Mouse (Mus musculus) embryonic facial prominence, embryonic 12.5 days (tissue): ENCODE results near the gene Vmn1r115. TPM values are rescaled to one million over a fixed set of nuclear protein-coding genes. Genes with fewer than 3 reads are reported as not detected.
"Not testable (repeated sequence)": the region's sequence is repeated elsewhere in the genome, so short reads cannot be mapped to it uniquely, and the experiment has no call there.

ENCODE experiments used
- ATAC-seq: fragments of 200-750 bp; cut with Nextera tagmentation; 2 replicates; pipeline ENCODE4 v1.8.0; 2017; ENCODE audit not compliant: insufficient number of reproducible peaks, insufficient read depth, low FRiP score, low TSS enrichment
- H3K27ac ChIP-seq: fragments of 300-500 bp; sonication (generic); 2 replicates; pipeline ENCODE4 v1.5.1; 2016; ENCODE audit warnings: mild to moderate bottlenecking
- H3K27me3 ChIP-seq: fragments of 300-500 bp; sonication (generic); 2 replicates; pipeline ENCODE4 v1.6.1; 2016; ENCODE audit warnings: mild to moderate bottlenecking, moderate library complexity
- H3K36me3 ChIP-seq: fragments of 300-500 bp; sonication (generic); 2 replicates; pipeline ENCODE4 v1.6.1; 2016; ENCODE audit warnings: mild to moderate bottlenecking
- H3K4me1 ChIP-seq: fragments of 300-500 bp; sonication (generic); 2 replicates; pipeline ENCODE4 v1.6.1; 2016
- H3K4me2 ChIP-seq: fragments of 300-500 bp; sonication (generic); replicated peaks from 2 replicates; pipeline ENCODE4 v1.6.1; 2016; ENCODE audit warnings: mild to moderate bottlenecking, moderate library complexity
- H3K4me3 ChIP-seq: fragments of 300-500 bp; sonication (generic); 2 replicates; pipeline ENCODE4 v1.5.1; 2016; ENCODE audit warnings: mild to moderate bottlenecking
- H3K9ac ChIP-seq: fragments of 300-500 bp; sonication (generic); 2 replicates; pipeline ENCODE4 v1.6.1; 2016; ENCODE audit warnings: mild to moderate bottlenecking, moderate library complexity
- H3K9me3 ChIP-seq: fragments of 300-500 bp; sonication (generic); 2 replicates; pipeline ENCODE4 v1.6.1; 2016; ENCODE audit warnings: mild to moderate bottlenecking, moderate library complexity
- WGBS: fragments of 180-500 bp; shearing (Covaris S2); methylation state at CpG from one replicate; pipeline ENCODE4 v1.1.7; 2016; 5-methylcytosine and 5-hydroxymethylcytosine counted together
- polyA plus RNA-seq: library from polyadenylated mRNA; unstranded; fragments of >200 nt; fragmentation: Nextera tagmentation; extraction: Ambion mirVana; gene quantifications from 2 replicates; pipeline ENCODE4 v1.2.1, GENCODE M21; 2016

Vmn1r115 gene
- polyA plus RNA-seq: not detected in 2 replicates

GRCm38 (mm10) chr7:20844885-20845284 is at the start of gene Vmn1r115:
Vmn1r115 (minus strand) TSS chr7:20844985.
- H3K36me3 ChIP-seq, ATAC-seq, H3K27ac ChIP-seq, H3K27me3 ChIP-seq, H3K4me3 ChIP-seq, H3K9ac ChIP-seq, H3K9me3 ChIP-seq, H3K4me2 ChIP-seq, H3K4me1 ChIP-seq: not testable (repeated sequence)
- 86% methylated on average over 1 of the region's 3 CpGs for WGBS

DNA sequence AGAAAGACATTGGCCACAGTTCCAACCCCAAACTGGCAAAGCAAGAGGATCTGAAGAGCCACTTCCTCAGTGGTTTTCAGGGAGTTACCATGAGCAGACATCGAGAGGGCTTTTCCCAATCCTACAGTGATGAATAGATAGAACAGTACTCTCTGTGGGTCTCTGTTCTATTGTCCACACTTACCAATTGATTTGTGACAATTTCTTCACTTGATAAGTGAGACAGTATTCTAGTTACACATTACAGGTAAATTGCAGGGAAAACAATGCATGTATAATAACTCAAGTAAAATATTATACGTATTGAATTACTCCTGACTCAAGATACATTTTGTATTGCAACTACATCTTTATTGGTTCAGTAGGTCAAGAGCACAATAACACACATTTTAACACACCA is 39.2 kb upstream of the Vmn1r115 start, which contains the start of gene Vmn1r117:
Vmn1r117 (minus strand) TSS at position 101 of the 400 bp plus-strand sequence.
- not testable (repeated sequence) for H3K4me3 ChIP-seq, ATAC-seq, H3K36me3 ChIP-seq, H3K4me1 ChIP-seq, H3K27ac ChIP-seq, H3K27me3 ChIP-seq, H3K4me2 ChIP-seq, H3K9ac ChIP-seq, H3K9me3 ChIP-seq
- WGBS: no CpG with 5 or more reads among the region's 2 CpGs

DNA sequence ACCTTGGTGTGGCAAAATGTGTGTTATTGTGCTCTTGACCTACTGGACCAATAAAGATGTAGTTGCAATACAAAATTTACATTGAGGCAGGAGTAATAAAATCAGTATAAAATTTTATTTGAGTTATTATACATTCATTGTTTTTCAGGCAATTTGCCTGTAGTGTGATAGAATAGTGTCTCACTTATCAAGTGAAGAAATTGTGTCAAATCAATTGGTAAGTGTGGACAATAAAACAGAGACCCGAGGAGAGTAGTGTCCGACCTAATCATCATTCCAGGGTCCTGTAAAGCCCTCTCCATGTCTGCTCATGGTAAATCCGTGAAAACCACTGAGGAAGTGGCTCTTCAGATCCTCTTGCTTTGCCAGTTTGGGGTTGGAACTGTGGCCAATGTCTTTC is 27.2 kb upstream of the Vmn1r115 start, which contains the start of gene Vmn1r116:
Vmn1r116 (plus strand) TSS at position 301 of the 400 bp plus-strand sequence.
- H3K4me2 ChIP-seq, ATAC-seq, H3K27me3 ChIP-seq, H3K4me1 ChIP-seq, H3K36me3 ChIP-seq, H3K9ac ChIP-seq, H3K4me3 ChIP-seq, H3K27ac ChIP-seq, H3K9me3 ChIP-seq: not testable (repeated sequence)
- 57% methylated on average over 3 of the region's 3 CpGs for WGBS

GRCm38 (mm10) chr7:20812086-20812485 is 32.7 kb downstream of the Vmn1r115 start, which contains the start of gene Vmn1r114:
Vmn1r114 (minus strand) TSS chr7:20812186.
- H3K27ac ChIP-seq, H3K4me3 ChIP-seq, H3K4me2 ChIP-seq, H3K9ac ChIP-seq, H3K27me3 ChIP-seq, H3K4me1 ChIP-seq, H3K36me3 ChIP-seq, ATAC-seq, H3K9me3 ChIP-seq: not testable (repeated sequence)
- WGBS: no CpG with 5 or more reads among the region's 5 CpGs

Other genes with a start within 250 kb of the Vmn1r115 start
- gene Gm4513, start 246.0 kb downstream of the Vmn1r115 start, polyA plus RNA-seq: not detected in 2 replicates
- not detected in 2 replicates for gene Vmn1r107, start 176.1 kb downstream of the Vmn1r115 start, polyA plus RNA-seq
- not detected in 2 replicates for gene Vmn1r111, start 141.8 kb downstream of the Vmn1r115 start, polyA plus RNA-seq
- not detected in 2 replicates for gene Gm10668, start 114.4 kb downstream of the Vmn1r115 start, polyA plus RNA-seq
- gene Vmn1r112, start 73.8 kb downstream of the Vmn1r115 start, polyA plus RNA-seq: not detected in 2 replicates
- gene Vmn1r113, start 57.7 kb downstream of the Vmn1r115 start, polyA plus RNA-seq: not detected in 2 replicates
- gene Vmn1r114, start 32.8 kb downstream of the Vmn1r115 start, polyA plus RNA-seq: not detected in 2 replicates
- not detected in 2 replicates for gene Vmn1r116, start 27.3 kb upstream of the Vmn1r115 start, polyA plus RNA-seq
- not detected in 2 replicates for gene Vmn1r117, start 39.1 kb upstream of the Vmn1r115 start, polyA plus RNA-seq
- not detected in 2 replicates for gene Vmn1r118, start 67.4 kb upstream of the Vmn1r115 start, polyA plus RNA-seq
- gene Vmn1r119, start 167.5 kb upstream of the Vmn1r115 start, polyA plus RNA-seq: not detected in 2 replicates
- gene Vmn1r120, start 208.8 kb upstream of the Vmn1r115 start, polyA plus RNA-seq: not detected in 2 replicates